Mouse (Mus musculus): ENCODE measurements at regions not wholly inside any gene's neighbourhood (a gene's known extent, or its start where the extent isn't known, plus 50 kb on each side); places are given as distances from the start of the nearest gene placed in this dataset.

DNA sequence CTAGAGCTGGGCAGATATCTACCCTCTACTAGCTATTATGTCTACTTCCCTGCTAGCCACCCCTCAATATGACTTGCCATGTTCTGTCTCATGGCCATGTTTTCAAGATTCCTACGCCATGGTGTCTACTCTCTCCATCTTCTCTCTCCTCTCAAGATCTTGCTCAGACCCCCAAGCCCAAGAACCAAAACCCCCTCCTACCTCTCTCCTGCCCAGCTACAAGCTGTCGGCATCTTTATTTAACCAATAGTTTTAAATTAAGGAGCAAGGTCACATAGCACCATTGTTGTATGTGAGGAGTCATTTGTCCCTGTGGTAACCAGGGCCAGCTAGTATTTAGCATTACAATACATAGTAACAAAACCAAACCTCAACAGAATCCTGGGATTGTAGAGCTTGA, 166.4 kb downstream of the Utp18 start:
- TF ChIP-seq CHD2 (IDR thresholded peaks at IDR 0.05; ENCODE audit: low read depth, low read length) (no peak), ZNF384 (IDR thresholded peaks at IDR 0.05; ENCODE audit: low read depth, low read length) (no peak)

Measured in ES-E14 (cell line).